Mouse (Mus musculus): ENCODE data around the gene Noxo1. TPM values are rescaled to one million over a fixed set of nuclear protein-coding genes. Genes with fewer than 3 reads are reported as not detected.
A peak's percentile ranks its signal among the peaks of the same experiment; 100 is the strongest.
"Not testable (repeated sequence)": the region's sequence is repeated elsewhere in the genome, so short reads cannot be mapped to it uniquely, and the experiment has no call there.

Noxo1 gene
- total RNA-seq, 1 experiment from 2014 or later: 1.6 TPM

GRCm38 (mm10) chr17:24715556-24715955 is 19.5 kb downstream of the Noxo1 start:
- ATAC-seq (ENCODE audit: extremely low read depth, insufficient number of reproducible peaks, low FRiP score, poor library complexity, severe bottlenecking): no peak

- no peak for ATAC-seq (ENCODE audit: extremely low read depth, insufficient number of reproducible peaks, low FRiP score, poor library complexity, severe bottlenecking)
These were observed 20.2 kb downstream of the Noxo1 start for GRCm38 (mm10) chr17:24716166-24716682.

GRCm38 (mm10) chr17:24717943-24718342 is 21.9 kb downstream of the Noxo1 start, which contains the start of the genes Rnf151 and Rps2:
TSS of gene Rnf151 (minus strand) at chr17:24718063.
TSS of gene Rps2 (plus strand) at chr17:24718116.
- no peak for ATAC-seq (ENCODE audit: extremely low read depth, insufficient number of reproducible peaks, low FRiP score, poor library complexity, severe bottlenecking)

GRCm38 (mm10) chr17:24718938-24719337 is 22.9 kb downstream of the Noxo1 start:
- ATAC-seq (ENCODE audit: extremely low read depth, insufficient number of reproducible peaks, low FRiP score, poor library complexity, severe bottlenecking): not testable (repeated sequence)

GRCm38 (mm10) chr17:24719494-24720222 is 23.6 kb downstream of the Noxo1 start:
- ATAC-seq (ENCODE audit: extremely low read depth, insufficient number of reproducible peaks, low FRiP score, poor library complexity, severe bottlenecking): peak; percentile 88

GRCm38 (mm10) chr17:24720616-24721015 is 24.6 kb downstream of the Noxo1 start:
- not testable (repeated sequence) for ATAC-seq (ENCODE audit: extremely low read depth, insufficient number of reproducible peaks, low FRiP score, poor library complexity, severe bottlenecking)

GRCm38 (mm10) chr17:24721383-24721955 is 25.4 kb downstream of the Noxo1 start:
- ATAC-seq (ENCODE audit: extremely low read depth, insufficient number of reproducible peaks, low FRiP score, poor library complexity, severe bottlenecking): not testable (repeated sequence)

GRCm38 (mm10) chr17:24722220-24722924 is 26.3 kb downstream of the Noxo1 start:
- no peak for ATAC-seq (ENCODE audit: extremely low read depth, insufficient number of reproducible peaks, low FRiP score, poor library complexity, severe bottlenecking)

GRCm38 (mm10) chr17:24723122-24723880 is 27.3 kb downstream of the Noxo1 start:
- ATAC-seq (ENCODE audit: extremely low read depth, insufficient number of reproducible peaks, low FRiP score, poor library complexity, severe bottlenecking): no peak

GRCm38 (mm10) chr17:24723881-24724180 is 27.8 kb downstream of the Noxo1 start:
- ATAC-seq (ENCODE audit: extremely low read depth, insufficient number of reproducible peaks, low FRiP score, poor library complexity, severe bottlenecking): no peak

- ATAC-seq (ENCODE audit: extremely low read depth, insufficient number of reproducible peaks, low FRiP score, poor library complexity, severe bottlenecking): peak; percentile 67
These were observed 28.1 kb downstream of the Noxo1 start, which contains the start of gene Ndufb10 for GRCm38 (mm10) chr17:24724184-24724583. TSS of gene Ndufb10 (minus strand) at chr17:24724478.

- ATAC-seq (ENCODE audit: extremely low read depth, insufficient number of reproducible peaks, low FRiP score, poor library complexity, severe bottlenecking): no peak
These were observed 29.8 kb downstream of the Noxo1 start for GRCm38 (mm10) chr17:24725637-24726390.

GRCm38 (mm10) chr17:24727618-24728017 is 31.6 kb downstream of the Noxo1 start, which contains the start of gene Rpl3l:
TSS of gene Rpl3l (plus strand) at chr17:24727820.
- no peak for ATAC-seq (ENCODE audit: extremely low read depth, insufficient number of reproducible peaks, low FRiP score, poor library complexity, severe bottlenecking)

GRCm38 (mm10) chr17:24728184-24728583 is 32.1 kb downstream of the Noxo1 start:
- no peak for ATAC-seq (ENCODE audit: extremely low read depth, insufficient number of reproducible peaks, low FRiP score, poor library complexity, severe bottlenecking)

- no peak for ATAC-seq (ENCODE audit: extremely low read depth, insufficient number of reproducible peaks, low FRiP score, poor library complexity, severe bottlenecking)
These were observed 33.0 kb downstream of the Noxo1 start for GRCm38 (mm10) chr17:24729067-24729466.

- ATAC-seq (ENCODE audit: extremely low read depth, insufficient number of reproducible peaks, low FRiP score, poor library complexity, severe bottlenecking): no peak
These were observed 34.8 kb downstream of the Noxo1 start for GRCm38 (mm10) chr17:24730787-24731186.

- no peak for ATAC-seq (ENCODE audit: extremely low read depth, insufficient number of reproducible peaks, low FRiP score, poor library complexity, severe bottlenecking)
These were observed 36.4 kb downstream of the Noxo1 start for GRCm38 (mm10) chr17:24732233-24732935.

Measured in neutrophil, adult 5-6 weeks (primary cell).